Mouse (Mus musculus) effector memory CD4-positive, alpha-beta T cell, adult 5 months (primary cell): Measurements from ENCODE around the gene Gm17521. TPM values are rescaled to one million over a fixed set of nuclear protein-coding genes. Genes with fewer than 3 reads are reported as not detected.

Experiments
- polyA plus RNA-seq: library from polyadenylated mRNA; unstranded; fragments of 100-300 nt; shearing (Covaris generic); gene quantifications from one replicate; pipeline ENCODE4 v1.2.1, GENCODE M21; 2017

The Gm17521 gene
- polyA plus RNA-seq, result not detected

GRCm38 (mm10) chrX:123029569-123029968, at the start of gene Gm17521:
Gene Gm17521, minus strand, starts transcription at chrX:123029669.

Other genes with a start within 250 kb of the Gm17521 start
- 0.51 TPM for gene Cldn34c1, start 73.8 kb upstream of the Gm17521 start, polyA plus RNA-seq
- not detected for gene Srsx, start 192.8 kb upstream of the Gm17521 start, polyA plus RNA-seq
- gene Gm17577, start 217.2 kb upstream of the Gm17521 start, polyA plus RNA-seq, result not detected